18 mouse cellular contexts compared by ENCODE assay signal in the genomic region with DNA sequence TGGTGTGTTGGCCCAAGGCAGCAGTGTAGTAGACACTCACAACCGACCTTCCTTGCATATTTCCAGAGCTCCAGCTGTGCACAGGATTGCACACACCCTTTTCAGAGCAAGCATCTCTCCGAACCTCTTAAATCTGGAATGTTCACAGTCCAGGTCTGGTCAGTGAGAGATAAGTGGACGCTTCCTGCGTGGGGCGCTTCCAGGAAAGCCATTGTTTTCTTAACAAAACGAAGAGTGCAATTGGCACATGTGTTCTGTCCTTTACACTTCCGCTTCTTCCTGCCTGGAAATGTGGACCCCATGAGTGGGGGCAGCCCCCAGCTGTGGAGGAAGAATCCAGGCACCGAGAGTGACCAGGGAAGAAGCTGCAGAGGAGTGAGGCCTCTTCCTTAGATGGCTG. TPM values are rescaled to one million over a fixed set of nuclear protein-coding genes. Genes with fewer than 3 reads are reported as not detected.
DNase-seq lines count a peak whose midpoint lies in the region; ATAC-seq and TF ChIP-seq lines count a peak whose summit lies in the region.
"Had no signal": no experiment of that assay in that cellular context is flagged by ENCODE, and none has a peak within 500 bp of the region (broad histone marks: within the 10 kb centered on the region; RNA-seq: fewer than 3 reads in every experiment).

No protein-coding gene starts in this region.

- no peak overlapping the region for H3K27ac ChIP-seq in intestine, embryonic 16.5 days (ENCODE audit: low read length)
- no peak overlapping the region for H3K27ac ChIP-seq in intestine, embryonic 15.5 days
- no peak overlapping the region for H3K27ac ChIP-seq in heart, embryonic 15.5 days
- H3K27ac ChIP-seq in kidney, postnatal 0 days = no peak overlapping the region
- no peak overlapping the region for H3K27ac ChIP-seq in forebrain, postnatal 0 days (ENCODE audit: low read depth, low read length)
- H3K27ac ChIP-seq: hindbrain, embryonic 10.5 days; limb, embryonic 10.5 days had no signal

- no peak for TF ChIP-seq CTCF in kidney, postnatal 0 days (IDR thresholded peaks at IDR 0.05; ENCODE audit: low read depth)
- no peak for TF ChIP-seq CTCF in forebrain, postnatal 0 days (IDR thresholded peaks at IDR 0.05; ENCODE audit: low read depth)

- WGBS in intestine, embryonic 16.5 days = 57% methylated on average over 8 of the region's 8 CpGs
- 42% methylated on average over 8 of the region's 8 CpGs for WGBS in intestine, embryonic 15.5 days
- WGBS in heart, embryonic 15.5 days = 31% methylated on average over 8 of the region's 8 CpGs
- WGBS in kidney, postnatal 0 days = 68% methylated on average over 8 of the region's 8 CpGs
- WGBS in forebrain, postnatal 0 days = 87% methylated on average over 8 of the region's 8 CpGs

- no peaks in the 10 kb centered on the region for H3K36me3 ChIP-seq in intestine, embryonic 16.5 days (ENCODE audit: control insufficient read depth, insufficient read depth, low read length)
- H3K36me3 ChIP-seq in intestine, embryonic 15.5 days = no peaks in the 10 kb centered on the region
- no peaks in the 10 kb centered on the region for H3K36me3 ChIP-seq in heart, embryonic 15.5 days
- H3K36me3 ChIP-seq in kidney, postnatal 0 days (ENCODE audit: insufficient read depth, low read length) = no peaks in the 10 kb centered on the region
- H3K36me3 ChIP-seq in forebrain, postnatal 0 days (ENCODE audit: insufficient read depth) = no peaks in the 10 kb centered on the region
- H3K36me3 ChIP-seq: hindbrain, embryonic 10.5 days; limb, embryonic 10.5 days had no signal

- H3K9ac ChIP-seq in intestine, embryonic 16.5 days (ENCODE audit: low read depth, low read length) = no peak overlapping the region
- no peak overlapping the region for H3K9ac ChIP-seq in intestine, embryonic 15.5 days
- H3K9ac ChIP-seq in heart, embryonic 15.5 days = no peak overlapping the region
- H3K9ac ChIP-seq in kidney, postnatal 0 days (ENCODE audit: low read depth, low read length) = no peak overlapping the region
- no peak overlapping the region for H3K9ac ChIP-seq in forebrain, postnatal 0 days

- peak; percentile 35 for DNase-seq in kidney, postnatal 0 days (ENCODE audit: low spot score)
- peak; percentile 62 for DNase-seq in lung, postnatal 36 days
- no peak for DNase-seq in retina, embryonic 14.5 days (ENCODE audit: low spot score)
- no peak for DNase-seq in forebrain, postnatal 0 days
- no peak for DNase-seq in layer of hippocampus, postnatal 25 days (ENCODE audit: extremely low spot score in 1 of 2, low spot score in 1 of 2)
- DNase-seq: B cell, adult 2 months; cerebellum, adult 8-10 months; embryo, embryonic 11 days; spleen, adult 18-20 months; thymus, adult 2 months had no signal

- H3K4me2 ChIP-seq in intestine, embryonic 16.5 days (ENCODE audit: low read depth, low read length) = no peak overlapping the region
- H3K4me2 ChIP-seq in intestine, embryonic 15.5 days (replicated peaks) = no peak overlapping the region
- H3K4me2 ChIP-seq in heart, embryonic 15.5 days = no peak overlapping the region
- H3K4me2 ChIP-seq in kidney, postnatal 0 days (ENCODE audit: low read length) = no peak overlapping the region
- H3K4me2 ChIP-seq in forebrain, postnatal 0 days (ENCODE audit: low read depth) = no peak overlapping the region

- H3K4me3 ChIP-seq in intestine, embryonic 16.5 days (ENCODE audit: low read length) = no peak overlapping the region
- H3K4me3 ChIP-seq in intestine, embryonic 15.5 days (replicated peaks) = no peak overlapping the region
- no peak overlapping the region for H3K4me3 ChIP-seq in heart, embryonic 15.5 days
- H3K4me3 ChIP-seq in kidney, postnatal 0 days (replicated peaks; ENCODE audit: low read depth, low read length) = no peak overlapping the region
- no peak overlapping the region for H3K4me3 ChIP-seq in forebrain, postnatal 0 days (ENCODE audit: low read depth, low read length)
- H3K4me3 ChIP-seq: hindbrain, embryonic 10.5 days; limb, embryonic 10.5 days; megakaryocyte, embryonic 14.5 days had no signal

- ATAC-seq in intestine, embryonic 16.5 days = peak; percentile 50; the same call in 1 of the 2 replicates
- no peak for ATAC-seq in intestine, embryonic 15.5 days
- 0 out of 2 replicates have a peak, but pooled peaks have one; percentile 55 for ATAC-seq in heart, embryonic 15.5 days (replicated peaks; ENCODE audit: insufficient number of reproducible peaks, insufficient read depth, low FRiP score, low read depth)
- ATAC-seq in kidney, postnatal 0 days (replicated peaks; ENCODE audit: low FRiP score, low read depth) = no peak
- ATAC-seq in forebrain, postnatal 0 days = no peak
- ATAC-seq: activated CD4-positive, CD25-positive, alpha-beta regulatory T cell, adult 4 months had no signal

- H3K27me3 ChIP-seq in intestine, embryonic 16.5 days (replicated peaks; ENCODE audit: control insufficient read depth, insufficient read depth, low read length) = no peaks in the 10 kb centered on the region
- no peaks in the 10 kb centered on the region for H3K27me3 ChIP-seq in intestine, embryonic 15.5 days (replicated peaks)
- H3K27me3 ChIP-seq in heart, embryonic 15.5 days = no peaks in the 10 kb centered on the region
- H3K27me3 ChIP-seq in kidney, postnatal 0 days (ENCODE audit: insufficient read depth, low read length) = no peaks in the 10 kb centered on the region
- no peaks in the 10 kb centered on the region for H3K27me3 ChIP-seq in forebrain, postnatal 0 days (ENCODE audit: insufficient read depth, low read length)

- H3K9me3 ChIP-seq in intestine, embryonic 16.5 days (ENCODE audit: control insufficient read depth, low read length) = no peaks in the 10 kb centered on the region
- no peaks in the 10 kb centered on the region for H3K9me3 ChIP-seq in intestine, embryonic 15.5 days
- no peaks in the 10 kb centered on the region for H3K9me3 ChIP-seq in heart, embryonic 15.5 days (replicated peaks)
- H3K9me3 ChIP-seq in kidney, postnatal 0 days (replicated peaks; ENCODE audit: low read length) = no peaks in the 10 kb centered on the region
- H3K9me3 ChIP-seq in forebrain, postnatal 0 days (ENCODE audit: low read length) = no peaks in the 10 kb centered on the region
- H3K9me3 ChIP-seq: limb, embryonic 10.5 days had no signal

- no peaks in the 10 kb centered on the region for H3K4me1 ChIP-seq in intestine, embryonic 16.5 days (ENCODE audit: control insufficient read depth, insufficient read depth, low read length)
- H3K4me1 ChIP-seq in intestine, embryonic 15.5 days (replicated peaks) = no peaks in the 10 kb centered on the region
- H3K4me1 ChIP-seq in heart, embryonic 15.5 days (replicated peaks) = no peaks in the 10 kb centered on the region; the same call in 1 of the 2 replicates
- H3K4me1 ChIP-seq in kidney, postnatal 0 days (replicated peaks; ENCODE audit: insufficient read depth, low read length) = no peaks in the 10 kb centered on the region
- H3K4me1 ChIP-seq in forebrain, postnatal 0 days (ENCODE audit: insufficient read depth) = no peaks in the 10 kb centered on the region
- H3K4me1 ChIP-seq: hindbrain, embryonic 10.5 days; limb, embryonic 10.5 days had no signal

RNA-seq across cellular contexts. Expression of a gene that starts 47.1 kb away (rescaled TPM):
- polyA plus RNA-seq in intestine, embryonic 16.5 days (2015; fragmentation: Nextera tagmentation; extraction: Ambion mirVana) = 11.1 and 11.8 TPM in 2 replicates
- polyA plus RNA-seq in intestine, embryonic 15.5 days (2015; fragmentation: Nextera tagmentation; extraction: Ambion mirVana) = 13.9 and 14.7 TPM in 2 replicates
- 13.0 and 13.8 TPM in 2 replicates for polyA plus RNA-seq in heart, embryonic 15.5 days (2015; fragmentation: Nextera tagmentation; extraction: Ambion mirVana)
- polyA plus RNA-seq in kidney, postnatal 0 days (2015; fragmentation: Nextera tagmentation; extraction: Ambion mirVana) = 7.6 and 10.1 TPM in 2 replicates
- total RNA-seq in forebrain, postnatal 0 days (2014; rRNA removed) = 0.69 and 1.1 TPM in 2 replicates
- polyA plus RNA-seq in forebrain, postnatal 0 days (2015; fragmentation: Nextera tagmentation; extraction: Ambion mirVana) = 2.1 and 3.4 TPM in 2 replicates
- 1 to 10 TPM; 2.3 to 2.4 TPM for total RNA-seq in layer of hippocampus, postnatal 25 days (2021)
- total RNA-seq: MEL had no signal

Comparison
In these comparisons a context has a peak if more than half of its experiments do, and no peak if none do; other contexts are left out.
1. ATAC-seq: peak in intestine, embryonic 16.5 days (single experiment) and heart, embryonic 15.5 days (single experiment); none in intestine, embryonic 15.5 days (single experiment), kidney, postnatal 0 days (single experiment) and forebrain, postnatal 0 days (single experiment).
2. DNase-seq: peak in kidney, postnatal 0 days (single experiment) and lung, postnatal 36 days (single experiment); none in retina, embryonic 14.5 days (single experiment), forebrain, postnatal 0 days (single experiment) and layer of hippocampus, postnatal 25 days (0 of 2).